Mouse (Mus musculus) cerebellum, adult 18-20 months (tissue): ENCODE measurements around the gene Stil.
A peak's percentile ranks its signal among the peaks of the same experiment; 100 is the strongest.

ENCODE experiments used
- DNase-seq, 2 experiments: peaks; one replicate each; pipeline ENCODE4 v3.0.0; 2021

The Stil gene

GRCm38 (mm10) chr4:115085522-115086095, 85.7 kb downstream of the Stil start:
- peak; percentile 43 to 48 for DNase-seq

GRCm38 (mm10) chr4:115086257-115086656, 86.3 kb downstream of the Stil start:
- no peak for DNase-seq

GRCm38 (mm10) chr4:115086763-115087415, 86.9 kb downstream of the Stil start:
- no peak for DNase-seq

GRCm38 (mm10) chr4:115088611-115089338, 88.8 kb downstream of the Stil start, which contains the start of gene Pdzk1ip1:
Gene Pdzk1ip1, plus strand, starts transcription at chr4:115088708.
- DNase-seq: no peak

GRCm38 (mm10) chr4:115090592-115090991, 90.6 kb downstream of the Stil start:
- no peak for DNase-seq

GRCm38 (mm10) chr4:115091806-115092205, 91.8 kb downstream of the Stil start:
- no peak for DNase-seq
